Mouse (Mus musculus) ES-E14 (cell line): ENCODE data around the gene Prmt9.

Experiments used
- CHD2 ChIP-seq: IDR thresholded peaks from 2 replicates; pipeline ENCODE4 v1.6.1; 2014; ENCODE audit warnings: mild to moderate bottlenecking, low read depth, low read length, inconsistent platforms
- HCFC1 ChIP-seq: IDR thresholded peaks from 2 replicates; pipeline ENCODE4 v1.6.1; 2012; ENCODE audit warnings: low read length, inconsistent platforms, borderline replicate concordance; ENCODE audit not compliant: insufficient read depth
- MAFK ChIP-seq: IDR thresholded peaks from 2 replicates; pipeline ENCODE4 v1.6.1; 2014; ENCODE audit warnings: mild to moderate bottlenecking, low read depth, low read length, inconsistent platforms; ENCODE audit not compliant: insufficient read depth
- ZC3H11A ChIP-seq: IDR thresholded peaks from 2 replicates; pipeline ENCODE4 v1.6.1; 2012; ENCODE audit warnings: low read depth, mild to moderate bottlenecking, inconsistent platforms, low read length, borderline replicate concordance
- ZNF384 ChIP-seq: IDR thresholded peaks from 2 replicates; pipeline ENCODE4 v1.6.1; 2012; ENCODE audit warnings: low read depth, low read length, inconsistent platforms

GRCm38 (mm10) chr8:77584174-77584573, 35.0 kb downstream of the Prmt9 start:
- TF ChIP-seq ZC3H11A (no peak), ZNF384 (no peak), CHD2 (no peak), MAFK (no peak), HCFC1 (no peak)
